Mouse (Mus musculus) right cerebral cortex, adult 2 months (tissue): ENCODE measurements around the gene Rpl12.
A peak's percentile ranks its signal among the peaks of the same experiment; 100 is the strongest.
"Not testable (repeated sequence)": the region's sequence is repeated elsewhere in the genome, so short reads cannot be mapped to it uniquely, and the experiment has no call there.

ENCODE experiments used
- DNase-seq, 2 experiments: peaks; one replicate each; pipeline ENCODE4 v3.0.0; 2021 to 2022; ENCODE audit warnings: low spot score in 2 of 2

The Rpl12 gene

GRCm38 (mm10) chr2:32981725-32982271 lies 20.4 kb downstream of the Rpl12 start, which contains the start of gene Slc2a8:
Gene Slc2a8 (minus strand): TSS chr2:32982083.
- peak; percentile 91 to 92 for DNase-seq

DNA sequence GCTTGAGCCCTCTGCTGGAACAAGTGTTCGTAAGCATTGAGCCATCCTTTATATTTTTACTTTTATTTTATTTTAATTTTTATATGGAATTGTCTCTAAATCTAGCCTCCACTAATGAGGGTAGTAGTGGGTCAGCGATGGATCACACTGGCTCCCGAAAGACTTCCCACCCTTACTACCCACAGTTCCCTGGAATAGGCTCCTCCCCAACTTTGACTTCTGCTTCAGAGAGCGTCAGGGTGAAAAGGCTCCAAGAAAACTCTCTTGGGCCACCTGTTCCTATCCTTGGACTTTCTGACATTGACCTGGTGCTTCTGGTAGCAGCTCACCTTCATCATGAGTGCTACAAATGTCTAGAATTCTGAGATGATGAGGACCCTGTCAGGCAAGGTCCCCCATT lies 21.3 kb downstream of the Rpl12 start:
- DNase-seq = no peak

DNA sequence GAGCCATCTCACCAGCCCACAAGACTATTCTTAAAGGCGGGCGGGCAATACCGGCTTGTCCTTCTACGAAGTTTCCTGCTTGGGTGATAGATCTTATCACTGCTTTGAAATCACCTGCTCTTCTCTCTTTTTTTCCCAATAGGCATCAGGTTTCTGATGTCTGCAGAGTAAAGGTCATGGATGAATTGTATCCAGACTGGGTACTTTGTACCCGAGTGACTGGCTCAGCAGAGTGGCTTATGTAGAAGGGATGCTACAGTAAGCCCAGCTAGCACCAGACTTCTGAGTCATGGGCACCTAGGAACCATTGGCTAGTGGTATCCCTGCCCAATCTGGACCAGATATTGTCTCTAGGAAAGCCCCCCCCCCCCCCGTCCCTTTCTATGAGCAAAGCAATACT lies 22.3 kb downstream of the Rpl12 start:
- no peak for DNase-seq

- DNase-seq = no peak
Observed at GRCm38 (mm10) chr2:32985844-32986243, 24.5 kb downstream of the Rpl12 start.

- no peak for DNase-seq
Observed at GRCm38 (mm10) chr2:32989376-32989775, 28.0 kb downstream of the Rpl12 start.

DNA sequence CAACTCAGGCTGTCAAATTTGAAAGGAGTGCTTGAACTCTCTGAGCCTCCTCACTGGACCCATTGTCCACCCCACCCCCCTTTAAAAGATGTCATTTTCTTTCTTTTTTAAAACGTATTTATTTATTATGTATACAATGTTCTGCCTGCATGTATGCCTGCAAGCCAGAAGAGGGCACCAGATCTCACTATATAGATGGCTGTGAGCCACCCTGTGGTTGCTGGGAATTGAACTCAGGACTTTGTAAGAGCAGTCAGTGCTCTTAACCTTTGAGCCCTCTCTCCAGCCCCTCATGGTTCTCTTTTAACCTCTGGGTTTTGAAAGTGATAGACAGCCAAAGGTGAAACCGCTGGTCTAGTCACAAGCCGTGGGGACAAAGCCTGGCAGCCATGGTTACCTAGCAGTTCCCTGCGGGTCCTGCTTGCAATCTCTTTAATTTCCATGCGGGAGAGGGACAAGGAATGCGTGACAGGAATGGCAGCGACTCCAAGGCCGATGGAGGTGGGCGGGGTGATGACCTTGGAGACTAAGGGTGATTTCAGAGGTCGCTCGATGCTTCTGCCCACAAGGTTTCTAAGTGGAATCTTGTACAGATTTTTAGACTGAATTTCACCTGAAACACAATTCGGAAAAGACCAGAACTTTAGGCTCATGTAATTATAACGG lies 28.9 kb downstream of the Rpl12 start:
- DNase-seq = no peak

DNA sequence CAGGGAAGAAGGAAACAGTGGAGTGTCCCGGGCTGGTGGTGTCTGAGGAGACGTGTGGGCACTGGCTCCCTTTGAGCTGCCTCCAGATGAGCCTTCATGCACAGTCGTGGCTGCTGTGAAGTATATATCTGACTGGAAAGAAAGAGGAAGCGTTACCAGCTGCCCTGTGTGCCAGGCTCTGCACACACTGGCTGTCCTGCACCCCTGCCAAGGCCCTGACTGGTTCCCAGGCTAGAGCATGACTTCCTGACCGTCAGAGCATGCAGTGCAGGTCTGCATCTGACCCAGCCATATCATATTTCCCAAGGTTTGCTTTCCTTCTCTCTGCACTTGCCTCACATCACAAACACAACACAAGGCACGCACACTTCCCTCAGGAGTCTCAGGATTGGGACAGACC lies 30.8 kb downstream of the Rpl12 start:
- no peak for DNase-seq

DNA sequence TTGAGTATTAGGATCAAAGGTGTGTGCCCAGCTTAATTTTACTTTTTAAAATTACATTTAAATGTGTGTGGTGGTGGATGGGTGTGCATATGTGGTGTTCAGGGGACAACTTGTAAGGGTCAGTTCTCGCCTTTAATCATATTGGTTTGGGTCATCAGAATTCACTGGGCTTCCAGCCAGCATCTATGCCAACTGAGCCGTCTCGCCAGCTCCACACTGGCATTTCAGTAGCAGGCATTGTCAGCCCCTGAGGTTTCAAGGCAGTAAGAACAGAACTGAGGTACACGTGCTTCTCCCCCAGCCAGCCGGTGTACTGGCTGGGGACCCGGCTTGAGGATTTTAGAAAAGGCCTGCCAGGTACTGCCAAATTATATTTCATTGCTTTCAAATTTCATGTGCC lies 35.7 kb downstream of the Rpl12 start:
- DNase-seq = no peak

- no peak for DNase-seq
Observed at GRCm38 (mm10) chr2:32997792-32998191, 36.4 kb downstream of the Rpl12 start.

- no peak for DNase-seq
Observed at GRCm38 (mm10) chr2:32999752-33000151, 38.4 kb downstream of the Rpl12 start.

GRCm38 (mm10) chr2:33002144-33002543 lies 40.8 kb downstream of the Rpl12 start:
- DNase-seq = no peak

- DNase-seq = no peak
Observed at GRCm38 (mm10) chr2:33005041-33005440, 43.7 kb downstream of the Rpl12 start.

DNA sequence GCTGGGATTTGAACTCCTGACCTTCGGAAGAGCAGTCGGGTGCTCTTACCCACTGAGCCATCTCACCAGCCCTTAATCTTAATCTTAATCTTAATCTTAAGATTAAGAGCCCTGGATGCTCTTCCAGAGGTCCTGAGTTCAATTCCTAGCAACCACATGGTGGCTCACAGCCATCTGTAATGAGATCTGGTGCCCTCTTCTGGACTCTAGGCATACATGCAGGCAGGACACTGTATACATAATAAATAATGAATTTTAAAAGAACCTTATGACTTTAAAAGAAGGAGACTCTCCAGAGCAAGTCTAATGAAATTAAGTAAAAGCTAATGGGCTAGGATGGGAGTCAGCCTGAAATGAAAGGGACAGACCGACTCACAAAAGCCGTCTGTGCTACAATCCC lies 47.7 kb downstream of the Rpl12 start:
- DNase-seq = not testable (repeated sequence)

DNA sequence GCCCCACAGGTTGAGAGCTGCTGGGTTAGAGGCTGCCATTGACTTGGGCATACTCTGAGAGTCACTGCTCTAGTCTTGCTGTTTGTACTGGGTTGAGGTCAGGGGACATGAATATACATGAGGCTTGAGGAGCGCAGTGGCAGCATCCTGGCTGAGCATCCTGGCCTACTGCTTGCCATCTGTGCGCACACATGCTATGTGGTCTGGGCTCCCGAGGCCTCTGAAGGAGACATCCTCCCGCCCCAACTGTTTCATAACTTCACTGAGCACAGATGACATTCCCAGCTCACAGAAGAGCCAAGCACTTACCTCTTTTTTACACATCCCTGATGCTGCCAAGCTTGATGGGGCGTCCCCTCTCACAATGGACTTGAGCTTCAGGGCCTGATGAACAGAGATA lies 53.5 kb downstream of the Rpl12 start:
- DNase-seq = peak in 1 of 2 experiments; percentile 34
